In the genomic region with DNA sequence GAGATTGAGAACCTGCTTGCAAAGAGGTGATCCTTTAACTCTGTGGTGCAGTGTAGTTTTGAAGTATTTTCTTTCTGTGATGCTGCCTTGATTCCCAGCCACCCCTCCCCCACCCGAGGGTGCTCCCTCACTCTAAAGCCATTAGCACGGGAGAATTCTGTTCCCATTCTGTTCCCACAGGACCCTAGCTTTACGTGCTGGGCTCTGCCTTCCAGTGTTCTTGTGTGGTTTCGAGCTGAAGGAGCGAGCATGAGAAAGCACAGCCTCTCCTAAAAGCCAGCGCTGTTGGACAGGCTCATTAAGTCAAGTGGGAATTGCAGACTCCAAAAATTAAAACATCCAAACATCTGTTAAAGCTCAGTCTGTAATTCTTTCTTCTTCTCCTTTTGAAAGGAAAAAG, we compare ENCODE assay signal across 12 mouse cellular contexts. TPM values are rescaled to one million over a fixed set of nuclear protein-coding genes. Genes with fewer than 3 reads are reported as not detected.
DNase-seq lines count a peak whose midpoint lies in the region; ATAC-seq and TF ChIP-seq lines count a peak whose summit lies in the region.
"Had no signal": no experiment of that assay in that cellular context is flagged by ENCODE, and none has a peak within 500 bp of the region (broad histone marks: within the 10 kb centered on the region; RNA-seq: fewer than 3 reads in every experiment).

No protein-coding gene starts in this region.

- no peaks in the 10 kb centered on the region for H3K9me3 ChIP-seq in lung, embryonic 14.5 days (ENCODE audit: low read depth, low read length)
- H3K9me3 ChIP-seq: hindbrain, embryonic 12.5 days had no signal

- H3K4me2 ChIP-seq in lung, embryonic 14.5 days, result peak overlapping the region; percentile 49
- H3K4me2 ChIP-seq: hindbrain, embryonic 12.5 days had no signal

- H3K4me1 ChIP-seq in lung, embryonic 14.5 days (ENCODE audit: insufficient read depth), result peaks cover 6% of the 10 kb centered on the region; the same call in 1 of the 2 replicates
- H3K4me1 ChIP-seq: hindbrain, embryonic 12.5 days had no signal

- 10% methylated on average over 6 of the region's 6 CpGs for WGBS in lung, embryonic 14.5 days

- peak overlapping the region; percentile 69 for H3K27ac ChIP-seq in lung, embryonic 14.5 days (ENCODE audit: low read depth)
- H3K27ac ChIP-seq: hindbrain, embryonic 12.5 days had no signal

- no peak for TF ChIP-seq CTCF in lung, embryonic 14.5 days (IDR thresholded peaks at IDR 0.05; ENCODE audit: low read depth)

- peak; percentile 76 for ATAC-seq in lung, embryonic 14.5 days (ENCODE audit: insufficient read depth)
- ATAC-seq in erythroid progenitor cell, adult 5-6 weeks (replicated peaks; ENCODE audit: low FRiP score, poor library complexity, severe bottlenecking), result no peak
- ATAC-seq: liver, postnatal 0 days had no signal

- DNase-seq in lung, embryonic 14.5 days, result peak; percentile 74
- DNase-seq in lung, postnatal 36 days, result no peak
- peak; percentile 42 for DNase-seq in gastrocnemius, adult 18-20 months (ENCODE audit: low spot score)
- DNase-seq in heart, adult 9 months (ENCODE audit: low spot score in 2 of 2), result peak; percentile 55 to 62
- peak; percentile 5 for DNase-seq in retina, postnatal 1 day
- DNase-seq in c-Kit-positive CD71-positive TER-119-positive erythroid progenitor cells, embryonic 14.5 days (ENCODE audit: low spot score), result no peak
- DNase-seq: layer of hippocampus, postnatal 36 days; liver, postnatal 0 days; spleen, adult 18-20 months had no signal

- H3K27me3 ChIP-seq in lung, embryonic 14.5 days (ENCODE audit: insufficient read depth, low read length), result no peaks in the 10 kb centered on the region
- H3K27me3 ChIP-seq: hindbrain, embryonic 12.5 days had no signal

- no peak overlapping the region for H3K4me3 ChIP-seq in lung, embryonic 14.5 days (ENCODE audit: low read depth, low read length)
- H3K4me3 ChIP-seq: hindbrain, embryonic 12.5 days had no signal

- H3K9ac ChIP-seq in lung, embryonic 14.5 days, result no peak overlapping the region
- H3K9ac ChIP-seq: hindbrain, embryonic 12.5 days; liver, postnatal 0 days had no signal

- no peaks in the 10 kb centered on the region for H3K36me3 ChIP-seq in lung, embryonic 14.5 days (ENCODE audit: insufficient read depth)
- H3K36me3 ChIP-seq: G1E; hindbrain, embryonic 12.5 days had no signal

RNA-seq across cellular contexts. Expression of gene Mpdz, which starts 40.5 kb away (rescaled TPM):
- polyA plus RNA-seq in lung, embryonic 14.5 days (2014; fragmentation: Nextera tagmentation; extraction: Ambion mirVana), result 45.1 and 52.1 TPM in 2 replicates
- total RNA-seq in gastrocnemius, adult 18-20 months (2021), result 10 to 100 TPM; 60.0 to 64.4 TPM
- 0.36 TPM in 1 of 2 replicates, not detected in the other for total RNA-seq in erythroid progenitor cell, adult 5-6 weeks (2015; ENCODE audit: low replicate concordance)
- not detected in 2 replicates for total RNA-seq in erythroid progenitor cell, adult 5-6 weeks (2017; ENCODE audit: low replicate concordance)
- polyA plus RNA-seq: G1E had no signal

Comparison
In these comparisons a context has a peak if more than half of its experiments do, and no peak if none do; other contexts are left out.
1. DNase-seq: peak in lung, embryonic 14.5 days (single experiment), gastrocnemius, adult 18-20 months (single experiment), heart, adult 9 months (2 of 2) and retina, postnatal 1 day (single experiment); none in lung, postnatal 36 days (single experiment) and c-Kit-positive CD71-positive TER-119-positive erythroid progenitor cells, embryonic 14.5 days (single experiment).
2. RNA of gene Mpdz, which starts 40.5 kb away (total RNA-seq): 60.0 to 64.4 TPM in gastrocnemius, adult 18-20 months; 0.36 TPM in erythroid progenitor cell, adult 5-6 weeks; every median in the first group is over 10 times any median in the second.